Mouse (Mus musculus) brain, embryonic 18.5 days (tissue): ENCODE data around the gene Pln.

Experiments
- DNase-seq: peaks from one replicate; pipeline ENCODE4 v3.0.0-alpha.2; 2012; ENCODE audit warnings: low read depth, low spot score

Pln gene

GRCm38 (mm10) chr10:53337162-53337923 lies at the start of gene Pln:
Pln (plus strand) TSS chr10:53337667.
- no peak for DNase-seq

- DNase-seq: peak; percentile 12
Measured at GRCm38 (mm10) chr10:53305867-53306266, 31.6 kb upstream of the Pln start.

GRCm38 (mm10) chr10:53306674-53307073 lies 30.8 kb upstream of the Pln start:
- DNase-seq: no peak

GRCm38 (mm10) chr10:53323367-53323766 lies 14.1 kb upstream of the Pln start:
- no peak for DNase-seq

GRCm38 (mm10) chr10:53324663-53325062 lies 12.8 kb upstream of the Pln start:
- DNase-seq: no peak

- no peak for DNase-seq
Measured at GRCm38 (mm10) chr10:53326367-53326766, 11.1 kb upstream of the Pln start.

- no peak for DNase-seq
Measured at GRCm38 (mm10) chr10:53329257-53329656, 8.2 kb upstream of the Pln start.

- no peak for DNase-seq
Measured at GRCm38 (mm10) chr10:53332752-53333151, 4.7 kb upstream of the Pln start.

GRCm38 (mm10) chr10:53335266-53335665 lies 2.2 kb upstream of the Pln start:
- no peak for DNase-seq

GRCm38 (mm10) chr10:53335974-53336373 lies 1.5 kb upstream of the Pln start:
- no peak for DNase-seq

GRCm38 (mm10) chr10:53339045-53339444 lies 1.6 kb downstream of the Pln start:
- no peak for DNase-seq

GRCm38 (mm10) chr10:53341288-53341965 lies 4.0 kb downstream of the Pln start:
- DNase-seq: no peak

- no peak for DNase-seq
Measured at GRCm38 (mm10) chr10:53342166-53342728, 4.8 kb downstream of the Pln start.

GRCm38 (mm10) chr10:53343384-53343783 lies 5.9 kb downstream of the Pln start:
- no peak for DNase-seq

- no peak for DNase-seq
Measured at GRCm38 (mm10) chr10:53343865-53344264, 6.4 kb downstream of the Pln start.

GRCm38 (mm10) chr10:53345508-53345907 lies 8.0 kb downstream of the Pln start:
- no peak for DNase-seq

GRCm38 (mm10) chr10:53346506-53346905 lies 9.0 kb downstream of the Pln start:
- no peak for DNase-seq

GRCm38 (mm10) chr10:53346916-53347315 lies 9.4 kb downstream of the Pln start:
- DNase-seq: no peak

- peak; percentile 52 for DNase-seq
Measured at GRCm38 (mm10) chr10:53347787-53348755, 10.6 kb downstream of the Pln start.

- DNase-seq: no peak
Measured at GRCm38 (mm10) chr10:53349254-53349653, 11.8 kb downstream of the Pln start.

- no peak for DNase-seq
Measured at GRCm38 (mm10) chr10:53353665-53354064, 16.2 kb downstream of the Pln start.

GRCm38 (mm10) chr10:53359016-53359415 lies 21.5 kb downstream of the Pln start:
- DNase-seq: no peak
